Mouse (Mus musculus): ENCODE results near the gene Ache.

Gene Ache

GRCm38 (mm10) chr5:137333512-137334174 lies 46.3 kb downstream of the Ache start, which contains the start of gene Slc12a9:
Gene Slc12a9 (minus strand): TSS chr5:137333597.
- Histone ChIP-seq H3K4me1 (replicated peaks; ENCODE audit: low read depth, low read length) (peaks cover 52% of the 10 kb centered on the region), H3K4me3 (replicated peaks; ENCODE audit: low read length) (peak within 1 kb of the TSS; percentile 94), H3K36me3 (ENCODE audit: insufficient read depth, low read length) (peaks cover 8% of the 10 kb centered on the region), H3K9me3 (ENCODE audit: low read length) (no peaks in the 10 kb centered on the region), H3K27me3 (ENCODE audit: insufficient read depth, low read length) (no peaks in the 10 kb centered on the region)
- TF ChIP-seq CTCF (conservative IDR thresholded peaks at IDR 0.05; ENCODE audit: low read length) = peak; percentile 63
- no peak for TF ChIP-seq NANOG (IDR thresholded peaks at IDR 0.05; ENCODE audit: borderline replicate concordance, low read length)

- H3K9me3 ChIP-seq (ENCODE audit: low read length) = no peaks in the 10 kb centered on the region
- no peaks in the 10 kb centered on the region for H3K27me3 ChIP-seq (ENCODE audit: insufficient read depth, low read length)
- TF ChIP-seq CTCF (conservative IDR thresholded peaks at IDR 0.05; ENCODE audit: low read length) (no peak), POU5F1 (IDR thresholded peaks at IDR 0.05; ENCODE audit: borderline replicate concordance, low read length) (no peak), NANOG (IDR thresholded peaks at IDR 0.05; ENCODE audit: borderline replicate concordance, low read length) (no peak)
- peak overlapping the region; percentile 94 for H3K4me3 ChIP-seq (replicated peaks; ENCODE audit: low read length)
- peaks cover 58% of the 10 kb centered on the region for H3K4me1 ChIP-seq (replicated peaks; ENCODE audit: low read depth, low read length)
- peaks cover 7% of the 10 kb centered on the region for H3K36me3 ChIP-seq (ENCODE audit: insufficient read depth, low read length)
Measured at GRCm38 (mm10) chr5:137334317-137334716, 47.0 kb downstream of the Ache start.

- Histone ChIP-seq H3K27me3 (ENCODE audit: insufficient read depth, low read length) (no peaks in the 10 kb centered on the region), H3K9me3 (ENCODE audit: low read length) (no peaks in the 10 kb centered on the region), H3K4me3 (replicated peaks; ENCODE audit: low read length) (peak overlapping the region; percentile 94; the same call in 1 of the 2 replicates), H3K36me3 (ENCODE audit: insufficient read depth, low read length) (peaks cover 7% of the 10 kb centered on the region), H3K4me1 (replicated peaks; ENCODE audit: low read depth, low read length) (peaks cover 66% of the 10 kb centered on the region)
- no peak for TF ChIP-seq NANOG (IDR thresholded peaks at IDR 0.05; ENCODE audit: borderline replicate concordance, low read length)
Measured at GRCm38 (mm10) chr5:137335066-137335465, 47.7 kb downstream of the Ache start.

GRCm38 (mm10) chr5:137337190-137337589 lies 49.9 kb downstream of the Ache start:
- Histone ChIP-seq H3K4me3 (replicated peaks; ENCODE audit: low read length) (peak overlapping the region; percentile 71), H3K4me1 (replicated peaks; ENCODE audit: low read depth, low read length) (peaks cover 80% of the 10 kb centered on the region)
- peak; percentile 59; the same call in 1 of the 2 replicates for TF ChIP-seq NANOG (IDR thresholded peaks at IDR 0.05; ENCODE audit: borderline replicate concordance, low read length)
- no peak for TF ChIP-seq POU5F1 (IDR thresholded peaks at IDR 0.05; ENCODE audit: borderline replicate concordance, low read length)

GRCm38 (mm10) chr5:137338256-137338655 lies 50.9 kb downstream of the Ache start:
- TF ChIP-seq CTCF (conservative IDR thresholded peaks at IDR 0.05; ENCODE audit: low read length) = no peak
- no peak for TF ChIP-seq POU5F1 (IDR thresholded peaks at IDR 0.05; ENCODE audit: borderline replicate concordance, low read length)
- no peak for TF ChIP-seq NANOG (IDR thresholded peaks at IDR 0.05; ENCODE audit: borderline replicate concordance, low read length)
- H3K4me1 ChIP-seq (replicated peaks; ENCODE audit: low read depth, low read length) = peaks cover 69% of the 10 kb centered on the region
- H3K4me3 ChIP-seq (replicated peaks; ENCODE audit: low read length) = peak overlapping the region; percentile 71
- H3K9me3 ChIP-seq (ENCODE audit: low read length) = no peaks in the 10 kb centered on the region
- no peaks in the 10 kb centered on the region for H3K27me3 ChIP-seq (ENCODE audit: insufficient read depth, low read length)
- no peaks in the 10 kb centered on the region for H3K36me3 ChIP-seq (ENCODE audit: insufficient read depth, low read length)

More at GRCm38 (mm10) chr5:137337190-137337589, 49.9 kb downstream of the Ache start:
- Histone ChIP-seq H3K9me3 (ENCODE audit: low read length) (no peaks in the 10 kb centered on the region), H3K27me3 (ENCODE audit: insufficient read depth, low read length) (no peaks in the 10 kb centered on the region), H3K36me3 (ENCODE audit: insufficient read depth, low read length) (no peaks in the 10 kb centered on the region)

- TF ChIP-seq NANOG (IDR thresholded peaks at IDR 0.05; ENCODE audit: borderline replicate concordance, low read length) (no peak), POU5F1 (IDR thresholded peaks at IDR 0.05; ENCODE audit: borderline replicate concordance, low read length) (no peak), CTCF (conservative IDR thresholded peaks at IDR 0.05; ENCODE audit: low read length) (no peak)
- Histone ChIP-seq H3K27me3 (ENCODE audit: insufficient read depth, low read length) (no peaks in the 10 kb centered on the region), H3K9me3 (ENCODE audit: low read length) (no peaks in the 10 kb centered on the region), H3K4me3 (replicated peaks; ENCODE audit: low read length) (peak overlapping the region; percentile 71), H3K4me1 (replicated peaks; ENCODE audit: low read depth, low read length) (peaks cover 72% of the 10 kb centered on the region), H3K36me3 (ENCODE audit: insufficient read depth, low read length) (no peaks in the 10 kb centered on the region)
Measured at GRCm38 (mm10) chr5:137338663-137339289, 51.5 kb downstream of the Ache start.

GRCm38 (mm10) chr5:137339290-137339979 lies 52.1 kb downstream of the Ache start:
- peak overlapping the region; percentile 71 for H3K4me3 ChIP-seq (replicated peaks; ENCODE audit: low read length)
- TF ChIP-seq NANOG (IDR thresholded peaks at IDR 0.05; ENCODE audit: borderline replicate concordance, low read length) (peak; percentile 19; the same call in 1 of the 2 replicates), POU5F1 (IDR thresholded peaks at IDR 0.05; ENCODE audit: borderline replicate concordance, low read length) (no peak), CTCF (conservative IDR thresholded peaks at IDR 0.05; ENCODE audit: low read length) (no peak)

GRCm38 (mm10) chr5:137340222-137340621 lies 52.9 kb downstream of the Ache start:
- Histone ChIP-seq H3K4me1 (replicated peaks; ENCODE audit: low read depth, low read length) (peaks cover 68% of the 10 kb centered on the region), H3K4me3 (replicated peaks; ENCODE audit: low read length) (peak overlapping the region; percentile 71), H3K36me3 (ENCODE audit: insufficient read depth, low read length) (no peaks in the 10 kb centered on the region), H3K9me3 (ENCODE audit: low read length) (no peaks in the 10 kb centered on the region), H3K27me3 (ENCODE audit: insufficient read depth, low read length) (no peaks in the 10 kb centered on the region)
- TF ChIP-seq CTCF (conservative IDR thresholded peaks at IDR 0.05; ENCODE audit: low read length) = no peak
- no peak for TF ChIP-seq POU5F1 (IDR thresholded peaks at IDR 0.05; ENCODE audit: borderline replicate concordance, low read length)
- no peak for TF ChIP-seq NANOG (IDR thresholded peaks at IDR 0.05; ENCODE audit: borderline replicate concordance, low read length)

More at GRCm38 (mm10) chr5:137339290-137339979, 52.1 kb downstream of the Ache start:
- H3K9me3 ChIP-seq (ENCODE audit: low read length) = no peaks in the 10 kb centered on the region
- H3K4me1 ChIP-seq (replicated peaks; ENCODE audit: low read depth, low read length) = peaks cover 70% of the 10 kb centered on the region
- no peaks in the 10 kb centered on the region for H3K36me3 ChIP-seq (ENCODE audit: insufficient read depth, low read length)
- no peaks in the 10 kb centered on the region for H3K27me3 ChIP-seq (ENCODE audit: insufficient read depth, low read length)

Data from E14TG2a.4 (cell line).